12 mouse cellular contexts compared by ENCODE assay signal in the genomic region with DNA sequence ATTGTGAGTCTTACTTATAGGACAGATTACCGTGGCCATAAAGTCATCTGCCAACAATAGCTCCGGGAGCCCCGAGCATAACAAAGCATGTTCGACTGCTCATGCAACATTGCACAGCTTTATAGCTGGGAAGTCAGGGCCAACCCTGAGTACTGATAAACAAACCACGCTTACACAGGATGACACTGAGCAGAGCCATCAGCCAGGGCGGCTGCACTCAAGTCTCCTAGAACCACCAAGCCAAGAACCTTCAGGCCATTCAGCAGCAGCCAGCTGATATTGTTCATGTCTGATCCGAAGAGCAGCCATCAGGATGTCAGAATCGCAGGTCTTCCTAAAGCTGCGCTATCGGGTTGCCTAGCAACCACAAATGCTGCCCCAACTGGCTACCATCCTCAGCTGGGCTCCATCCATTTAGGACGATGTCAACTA. TPM values are rescaled to one million over a fixed set of nuclear protein-coding genes. Genes with fewer than 3 reads are reported as not detected.
A peak's percentile ranks its signal among the peaks of the same experiment; 100 is the strongest.
DNase-seq lines count a peak whose midpoint lies in the region; ATAC-seq and TF ChIP-seq lines count a peak whose summit lies in the region.
"Had no signal": no experiment of that assay in that cellular context is flagged by ENCODE, and none has a peak within 500 bp of the region (broad histone marks: within the 10 kb centered on the region; RNA-seq: fewer than 3 reads in every experiment).

No protein-coding gene starts in this region.

- ATAC-seq in neural tube, embryonic 11.5 days (ENCODE audit: insufficient read depth, low FRiP score, low TSS enrichment), result peak; percentile 58
- ATAC-seq in hindbrain, postnatal 0 days, result peak; percentile 80

- H3K9ac ChIP-seq in neural tube, embryonic 11.5 days (ENCODE audit: low read length), result no peak overlapping the region
- no peak overlapping the region for H3K9ac ChIP-seq in hindbrain, postnatal 0 days (replicated peaks; ENCODE audit: low read length)
- H3K9ac ChIP-seq: embryonic facial prominence, embryonic 13.5 days; heart, embryonic 13.5 days; liver, embryonic 14.5 days had no signal

- WGBS in neural tube, embryonic 11.5 days, result 31% methylated on average over 11 of the region's 11 CpGs
- WGBS in hindbrain, postnatal 0 days, result 24% methylated on average over 11 of the region's 11 CpGs

- no peak overlapping the region for H3K27ac ChIP-seq in neural tube, embryonic 11.5 days (ENCODE audit: low read depth, low read length)
- peak overlapping the region; percentile 8; the same call in 1 of the 2 replicates for H3K27ac ChIP-seq in hindbrain, postnatal 0 days
- no peak overlapping the region for H3K27ac ChIP-seq in gastrocnemius, adult 2 months
- H3K27ac ChIP-seq: embryonic facial prominence, embryonic 13.5 days; heart, embryonic 13.5 days; liver, embryonic 14.5 days had no signal

- DNase-seq in embryo, embryonic 10 days (ENCODE audit: low spot score), result peak; percentile 36
- DNase-seq in embryo, embryonic 9.5 days (ENCODE audit: extremely low spot score), result no peak
- DNase-seq in neural tube, embryonic 11.5 days (ENCODE audit: low spot score), result peak; percentile 47
- DNase-seq in neural tube, embryonic 10.5 days (ENCODE audit: extremely low spot score, low spot score), result no peak
- peak; percentile 74 for DNase-seq in hindbrain, postnatal 0 days (ENCODE audit: low spot score)
- peak; percentile 68 for DNase-seq in retina, postnatal 1 day
- DNase-seq in adrenal gland, postnatal 4 days (ENCODE audit: low spot score in 2 of 2), result no peak
- no peak for DNase-seq in gastrocnemius, adult 2 months

- no peaks in the 10 kb centered on the region for H3K27me3 ChIP-seq in neural tube, embryonic 11.5 days (ENCODE audit: control insufficient read depth, insufficient read depth, low read length)
- no peaks in the 10 kb centered on the region for H3K27me3 ChIP-seq in hindbrain, postnatal 0 days (ENCODE audit: insufficient read depth, low read length)
- H3K27me3 ChIP-seq: embryonic facial prominence, embryonic 13.5 days; heart, embryonic 13.5 days had no signal

- H3K4me1 ChIP-seq in neural tube, embryonic 11.5 days (ENCODE audit: control insufficient read depth, insufficient read depth, low read length), result peaks cover 5% of the 10 kb centered on the region; the same call in 1 of the 2 replicates
- 0 out of 2 replicates have a peak, but pooled peaks cover 6% of the 10 kb centered on the region for H3K4me1 ChIP-seq in hindbrain, postnatal 0 days (ENCODE audit: insufficient read depth, low read length)
- H3K4me1 ChIP-seq: embryonic facial prominence, embryonic 13.5 days had no signal

- H3K4me3 ChIP-seq in neural tube, embryonic 11.5 days (ENCODE audit: low read depth, low read length), result no peak overlapping the region
- no peak overlapping the region for H3K4me3 ChIP-seq in hindbrain, postnatal 0 days (ENCODE audit: low read length)
- no peak overlapping the region for H3K4me3 ChIP-seq in gastrocnemius, adult 2 months
- H3K4me3 ChIP-seq: embryonic facial prominence, embryonic 13.5 days; heart, embryonic 13.5 days; myocyte had no signal

- H3K4me2 ChIP-seq in neural tube, embryonic 11.5 days (ENCODE audit: low read depth), result no peak overlapping the region
- H3K4me2 ChIP-seq in hindbrain, postnatal 0 days (ENCODE audit: low read depth, low read length), result peak overlapping the region; percentile 28; the same call in 1 of the 2 replicates
- H3K4me2 ChIP-seq: embryonic facial prominence, embryonic 13.5 days; heart, embryonic 13.5 days had no signal

- intact Hi-C loops in gastrocnemius, adult 2 months (cut with DNase I), result no loop called here

- no peak for TF ChIP-seq CTCF in hindbrain, postnatal 0 days (IDR thresholded peaks at IDR 0.05; ENCODE audit: low read depth)
- no peak for TF ChIP-seq CTCF in gastrocnemius, adult 2 months (IDR thresholded peaks at IDR 0.05)

- no peaks in the 10 kb centered on the region for H3K36me3 ChIP-seq in neural tube, embryonic 11.5 days (ENCODE audit: control insufficient read depth, insufficient read depth, low read length)
- H3K36me3 ChIP-seq in hindbrain, postnatal 0 days (ENCODE audit: insufficient read depth, low read length), result no peaks in the 10 kb centered on the region
- H3K36me3 ChIP-seq: embryonic facial prominence, embryonic 13.5 days; heart, embryonic 13.5 days had no signal

- no peaks in the 10 kb centered on the region for H3K9me3 ChIP-seq in neural tube, embryonic 11.5 days (ENCODE audit: control insufficient read depth, low read length)
- no peaks in the 10 kb centered on the region for H3K9me3 ChIP-seq in hindbrain, postnatal 0 days (ENCODE audit: low read length)
- H3K9me3 ChIP-seq: embryonic facial prominence, embryonic 13.5 days; heart, embryonic 13.5 days had no signal

RNA-seq across cellular contexts. Expression of gene Dock9, which starts 35.6 kb away (rescaled TPM):
- polyA plus RNA-seq in neural tube, embryonic 11.5 days (2014; fragmentation: Nextera tagmentation; extraction: Ambion mirVana), result 4.2 and 5.4 TPM in 2 replicates
- total RNA-seq in hindbrain, postnatal 0 days (2014; rRNA removed), result 46.0 and 51.3 TPM in 2 replicates
- polyA plus RNA-seq in hindbrain, postnatal 0 days (2015; fragmentation: Nextera tagmentation; extraction: Ambion mirVana), result 11.7 and 12.7 TPM in 2 replicates
- 10 to 100 TPM; 30.1 to 35.0 TPM for total RNA-seq in adrenal gland, postnatal 4 days (2021)
- 10 to 100 TPM; 15.3 to 21.4 TPM for total RNA-seq in gastrocnemius, adult 2 months (2021)

Comparison
In these comparisons a context has a peak if more than half of its experiments do, and no peak if none do; other contexts are left out.
1. DNase-seq: peak in embryo, embryonic 10 days (single experiment), neural tube, embryonic 11.5 days (single experiment), hindbrain, postnatal 0 days (single experiment) and retina, postnatal 1 day (single experiment); none in embryo, embryonic 9.5 days (single experiment), neural tube, embryonic 10.5 days (single experiment), adrenal gland, postnatal 4 days (0 of 2) and gastrocnemius, adult 2 months (single experiment).